Mouse (Mus musculus) duodenum, adult 2 months (tissue): ENCODE measurements around the gene Dennd2a. TPM values are rescaled to one million over a fixed set of nuclear protein-coding genes. Genes with fewer than 3 reads are reported as not detected.

ENCODE experiments used
- polyA plus RNA-seq: library from polyadenylated mRNA; depleted of rRNA; stranded (reverse); fragments of >200 nt; gene quantifications from 2 replicates; pipeline ENCODE4 v1.2.3, GENCODE M21; 2012; ENCODE audit warnings: low replicate concordance; rRNA removed

The Dennd2a gene
- polyA plus RNA-seq: 2.2 and 2.3 TPM in 2 replicates

DNA sequence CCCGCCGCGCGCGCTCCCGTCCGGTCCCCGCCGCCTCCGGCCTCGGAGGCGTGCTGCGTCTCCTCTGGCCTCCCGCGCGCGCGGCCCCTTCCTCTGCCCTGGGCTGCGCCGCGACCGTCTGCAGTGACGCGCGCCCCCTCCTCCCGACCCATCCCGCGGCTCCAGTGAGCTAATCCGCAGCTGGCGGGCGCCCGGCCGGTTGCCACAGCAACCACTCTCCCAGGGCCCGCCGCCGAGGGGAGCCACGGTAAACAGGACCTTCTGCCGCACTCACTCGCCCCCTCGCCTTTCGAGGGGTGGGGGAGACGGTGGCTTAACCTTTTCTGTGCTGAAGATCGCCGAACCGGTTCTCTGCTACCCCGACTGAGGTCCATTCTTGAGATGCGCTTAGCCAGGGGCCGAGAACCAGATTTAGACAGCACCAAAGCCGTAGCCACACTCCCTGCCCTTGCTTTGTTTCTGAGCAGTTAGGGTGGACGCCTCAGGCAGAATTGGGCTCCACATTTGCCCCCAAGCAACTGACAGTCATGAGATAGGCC lies at the start of gene Dennd2a:
TSS of gene Dennd2a (minus strand) at position 145 of the 539 bp plus-strand sequence.

DNA sequence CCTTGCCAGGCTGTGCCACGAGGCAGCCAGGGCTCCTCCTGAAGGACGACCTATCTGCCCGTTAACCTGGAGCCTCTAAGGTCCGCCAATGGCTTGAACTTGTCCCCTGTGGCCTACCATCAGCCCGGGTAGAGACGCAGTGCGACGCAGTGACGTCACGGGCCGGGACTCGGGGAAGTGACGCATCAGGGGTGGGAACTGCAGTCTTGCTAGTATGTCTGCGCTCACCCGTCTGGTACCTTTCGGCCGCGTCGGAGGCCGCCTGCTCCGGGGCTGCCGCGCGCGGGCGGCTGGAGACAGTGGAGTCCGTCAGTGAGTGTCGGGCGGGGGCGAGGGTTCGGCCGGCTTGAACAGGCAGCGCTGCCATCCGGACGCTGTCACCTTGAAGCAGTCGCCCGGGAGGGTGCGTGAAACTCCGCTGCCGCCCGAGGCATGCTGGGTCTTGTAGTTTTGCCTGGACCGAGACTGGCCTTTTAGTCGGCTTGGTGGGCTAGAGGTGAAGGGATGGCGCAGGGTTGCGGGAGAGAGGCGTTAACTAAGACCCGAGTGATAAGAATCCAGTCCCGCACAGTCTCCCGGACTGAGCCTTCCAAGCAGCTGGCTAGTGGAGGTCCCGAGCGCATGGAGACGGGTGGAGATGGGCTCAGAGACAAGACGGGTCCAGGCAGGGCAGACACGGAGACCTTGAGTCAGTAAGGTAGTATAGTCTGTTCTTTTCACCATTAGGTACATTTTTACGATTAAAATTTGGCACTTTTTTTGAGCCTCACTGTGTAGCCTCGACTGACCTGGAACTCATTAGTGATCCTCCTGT lies 34.9 kb upstream of the Dennd2a start, which contains the start of gene Ndufb2:
TSS of gene Ndufb2 (plus strand) at position 174 of the 814 bp plus-strand sequence.

DNA sequence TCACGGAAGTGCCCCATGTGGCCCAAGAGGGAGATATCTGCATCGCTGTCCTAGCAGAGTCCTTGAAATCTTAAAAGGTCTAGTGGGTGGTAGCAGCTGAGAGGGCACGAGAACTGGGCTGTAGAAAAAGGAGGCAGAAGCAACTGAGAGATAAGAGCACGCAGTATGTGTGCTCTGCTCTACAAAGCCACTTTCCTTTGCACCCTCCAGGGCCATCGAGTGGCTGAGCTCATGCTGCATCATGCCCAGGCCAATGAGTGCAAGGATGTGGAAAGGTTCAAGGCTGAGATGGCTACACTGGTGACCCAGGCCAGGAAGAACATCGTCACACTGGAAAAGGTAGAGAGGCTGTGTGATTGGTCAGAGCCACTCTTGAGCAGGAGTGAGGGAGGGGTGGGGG lies 27.9 kb upstream of the Dennd2a start, which contains the start of gene Gm42420:
TSS of gene Gm42420 (plus strand) at position 237 of the 400 bp plus-strand sequence.

DNA sequence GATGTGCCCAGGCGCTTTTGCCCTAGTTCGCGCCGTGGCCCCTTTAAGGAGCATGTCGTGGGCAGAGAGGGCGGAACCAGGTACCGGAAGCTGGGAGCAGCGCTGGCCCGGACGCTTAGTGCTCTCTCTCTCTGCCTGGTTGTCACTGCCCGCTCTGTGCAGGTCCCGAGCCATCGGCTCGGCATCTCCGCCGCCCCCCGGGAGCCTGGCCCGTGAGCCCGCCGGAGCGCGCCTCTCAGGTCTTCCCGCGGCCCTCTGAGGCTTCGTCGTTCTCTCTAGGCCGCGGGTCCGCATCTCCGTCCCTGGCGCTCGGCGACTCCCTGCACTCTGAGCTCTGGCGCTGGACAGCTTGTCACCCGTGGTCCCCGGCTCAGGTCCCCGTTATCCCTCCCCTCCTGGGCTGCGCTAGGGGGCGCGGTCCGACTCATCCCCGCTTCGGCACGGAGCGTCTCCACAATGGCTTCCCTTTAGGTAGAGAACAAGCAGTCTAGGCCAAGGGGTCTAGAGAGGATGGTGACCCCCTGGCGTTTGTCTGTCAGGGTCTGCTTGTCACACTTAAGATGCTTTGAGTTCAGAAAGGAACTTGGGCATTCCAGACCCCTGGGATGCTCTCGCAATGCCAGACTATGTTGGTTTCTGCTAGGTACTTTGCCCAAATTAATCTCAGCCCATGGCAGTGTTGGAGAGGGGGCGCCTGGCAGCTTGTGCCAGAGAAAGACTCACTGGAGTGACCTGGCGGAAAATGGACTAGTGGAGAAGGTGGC lies 16.3 kb upstream of the Dennd2a start, which contains the start of gene Adck2:
TSS of gene Adck2 (plus strand) at position 83 of the 764 bp plus-strand sequence.

DNA sequence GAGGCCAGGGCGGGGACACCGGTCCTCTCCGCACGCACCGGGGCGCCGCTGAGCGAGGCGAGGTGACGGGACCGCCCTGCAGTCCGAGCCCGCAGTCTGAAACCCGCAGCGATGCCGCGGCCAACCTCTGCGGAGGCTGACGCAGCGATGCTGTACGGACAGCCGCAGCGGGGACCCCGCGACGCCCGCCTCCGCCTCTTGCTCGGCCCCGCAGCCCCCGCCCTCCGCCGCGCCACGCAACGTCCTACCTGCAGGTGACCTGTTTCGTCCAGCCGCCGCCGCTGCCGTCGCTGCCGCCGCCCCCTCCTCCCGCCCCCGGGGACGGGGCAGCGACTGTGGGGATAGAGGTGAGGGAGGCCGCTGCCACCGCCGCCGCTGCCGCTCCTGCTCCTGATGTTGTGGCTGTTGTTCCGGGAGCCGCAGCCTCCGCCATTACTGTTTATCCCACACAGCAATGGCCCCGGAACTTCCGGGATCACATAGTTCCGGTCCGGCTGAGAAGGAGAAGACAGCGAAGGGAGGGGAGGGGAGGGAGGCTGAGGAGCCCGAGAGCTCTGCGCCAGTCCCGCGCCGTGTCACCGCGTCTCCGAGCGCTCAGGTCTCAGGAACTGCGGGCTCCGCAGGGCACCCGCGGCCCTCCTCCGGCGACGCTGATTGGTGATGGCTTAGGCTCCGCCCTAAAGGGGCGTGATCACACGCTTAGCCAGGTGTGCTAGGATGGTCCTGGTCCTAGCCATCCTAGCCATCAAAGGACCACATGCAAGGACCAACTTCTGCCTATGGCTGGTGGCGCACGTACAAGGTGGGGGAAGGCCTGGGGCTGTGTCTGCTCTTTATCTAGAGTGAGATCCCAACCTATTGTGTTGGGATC lies 137.6 kb downstream of the Dennd2a start, which contains the start of gene Mkrn1:
TSS of gene Mkrn1 (minus strand) at position 612 of the 871 bp plus-strand sequence.

Other genes starting within 250 kb of the Dennd2a start
- 9.3 and 13.8 TPM in 2 replicates for gene Slc37a3, start 180.2 kb downstream of the Dennd2a start, polyA plus RNA-seq
- 3.3 and 5.4 TPM in 2 replicates for gene Rab19, start 176.7 kb downstream of the Dennd2a start, polyA plus RNA-seq
- 45.1 and 75.5 TPM in 2 replicates for gene Mkrn1, start 137.4 kb downstream of the Dennd2a start, polyA plus RNA-seq
- gene Adck2, start 16.0 kb upstream of the Dennd2a start, polyA plus RNA-seq: 7.8 and 12.4 TPM in 2 replicates
- gene Gm42420, start 27.9 kb upstream of the Dennd2a start, polyA plus RNA-seq: not detected in 2 replicates
- 766 and 800 TPM in 2 replicates for gene Ndufb2, start 34.7 kb upstream of the Dennd2a start, polyA plus RNA-seq
- 1.5 and 4.9 TPM in 2 replicates for gene Braf, start 167.6 kb upstream of the Dennd2a start, polyA plus RNA-seq